Comparison of ENCODE assay signal across 14 mouse cellular contexts in genomic region chr7:113651696-113652095, GRCm38 (mm10).
"Had no signal": no experiment of that assay in that cellular context is flagged by ENCODE, and none has a peak within 500 bp of the region (broad histone marks: within the 10 kb centered on the region; RNA-seq: fewer than 3 reads in every experiment).

No protein-coding gene starts in this region.

- H3K4me1 ChIP-seq: limb, embryonic 15.5 days; liver, embryonic 12.5 days; lung, embryonic 15.5 days; midbrain, embryonic 12.5 days had no signal

- H3K36me3 ChIP-seq: limb, embryonic 15.5 days; liver, embryonic 12.5 days; lung, embryonic 15.5 days; midbrain, embryonic 12.5 days; neural tube, embryonic 13.5 days had no signal

- H3K27me3 ChIP-seq: limb, embryonic 15.5 days; liver, embryonic 12.5 days; lung, embryonic 15.5 days; midbrain, embryonic 12.5 days had no signal

- H3K9me3 ChIP-seq: limb, embryonic 15.5 days; liver, embryonic 12.5 days; lung, embryonic 15.5 days; midbrain, embryonic 12.5 days; neural tube, embryonic 13.5 days had no signal

- H3K9ac ChIP-seq: limb, embryonic 15.5 days; liver, embryonic 12.5 days; lung, embryonic 15.5 days; midbrain, embryonic 12.5 days; neural tube, embryonic 13.5 days had no signal

- H3K27ac ChIP-seq: limb, embryonic 15.5 days; liver, embryonic 12.5 days; lung, embryonic 15.5 days; midbrain, embryonic 12.5 days; neural tube, embryonic 13.5 days had no signal

- DNase-seq: kidney, postnatal 36 days; layer of hippocampus, adult 9-11 months; layer of hippocampus, postnatal 36 days; retina, postnatal 1 day; right cerebral cortex, postnatal 4 days; spleen, adult 18-20 months; thymus, adult 18-20 months; thymus, postnatal 14 days had no signal

- H3K4me3 ChIP-seq: limb, embryonic 15.5 days; liver, embryonic 12.5 days; lung, embryonic 15.5 days; midbrain, embryonic 12.5 days; neural tube, embryonic 13.5 days had no signal

- H3K4me2 ChIP-seq: limb, embryonic 15.5 days; liver, embryonic 12.5 days; lung, embryonic 15.5 days; midbrain, embryonic 12.5 days; neural tube, embryonic 13.5 days had no signal

- ATAC-seq: liver, embryonic 12.5 days; midbrain, embryonic 16.5 days had no signal
